Mouse (Mus musculus) MEL (cell line): ENCODE results near the gene Hprt. TPM values are rescaled to one million over a fixed set of nuclear protein-coding genes. Genes with fewer than 3 reads are reported as not detected.

Experiments
- DNase-seq: peaks from one replicate; pipeline ENCODE4 v3.0.0; 2011; ENCODE audit warnings: low read depth, low spot score
- H3K27ac ChIP-seq: 2 replicates; pipeline ENCODE4 v1.5.1; 2012; ENCODE audit warnings: low read depth, mild to moderate bottlenecking, control low read depth, low read length, moderate library complexity; ENCODE audit not compliant: control insufficient read depth
- H3K27me3 ChIP-seq, 2 experiments: fragments of 150-350 bp in 1 of 2; sonication (generic) in 1 of 2; 2 replicates each; pipeline ENCODE4 v1.6.1; 2012; ENCODE audit warnings: low read length in 2 of 2, mild to moderate bottlenecking in 2 of 2, improper control_type of control experiment in 1 of 2, moderate library complexity in 1 of 2; ENCODE audit not compliant: insufficient read depth in 2 of 2, control insufficient read depth in 1 of 2
- H3K36me3 ChIP-seq, 2 experiments: 2 replicates each; pipeline ENCODE4 v1.6.1; 2012 to 2014; ENCODE audit warnings: low read length in 2 of 2, improper control_type of control experiment in 1 of 2, inconsistent platforms in 1 of 2, mild to moderate bottlenecking in 1 of 2; ENCODE audit not compliant: insufficient read depth in 2 of 2, control insufficient read depth in 1 of 2
- H3K4me1 ChIP-seq, 2 experiments: fragments of 150-350 bp in 1 of 2; sonication (generic) in 1 of 2; 2 replicates each; pipeline ENCODE4 v1.6.1; 2012; ENCODE audit warnings: low read length in 2 of 2, improper control_type of control experiment in 1 of 2, mild to moderate bottlenecking in 1 of 2; ENCODE audit not compliant: insufficient read depth in 2 of 2, control insufficient read depth in 1 of 2
- H3K4me3 ChIP-seq, 2 experiments: fragments of 150-350 bp in 1 of 2; sonication (generic) in 1 of 2; 2 replicates each; pipeline ENCODE4 v1.5.1; 2012; ENCODE audit warnings: low read depth in 2 of 2, low read length in 2 of 2, mild to moderate bottlenecking in 2 of 2, moderate library complexity in 2 of 2, control low read depth in 1 of 2, improper control_type of control experiment in 1 of 2; ENCODE audit not compliant: control insufficient read depth in 1 of 2, insufficient read depth in 1 of 2
- H3K79me2 ChIP-seq: 2 replicates; pipeline ENCODE4 v1.6.1; 2012; ENCODE audit warnings: mild to moderate bottlenecking, low read length, moderate library complexity; ENCODE audit not compliant: control insufficient read depth, poor library complexity, insufficient read depth
- H3K9ac ChIP-seq: 2 replicates; pipeline ENCODE4 v1.6.1; 2012; ENCODE audit warnings: low read depth, mild to moderate bottlenecking, control low read depth, low read length, moderate library complexity; ENCODE audit not compliant: control insufficient read depth, poor library complexity, severe bottlenecking
- H3K9me3 ChIP-seq: fragments of 150-350 bp; sonication (generic); replicated peaks from 2 replicates; pipeline ENCODE4 v1.6.1; 2012; ENCODE audit warnings: mild to moderate bottlenecking, low read length, improper control_type of control experiment, moderate library complexity; ENCODE audit not compliant: insufficient read depth
- CHD1 ChIP-seq: IDR thresholded peaks from 2 replicates; pipeline ENCODE4 v1.6.1; 2012; ENCODE audit warnings: low read depth, mild to moderate bottlenecking, inconsistent platforms, low read length, improper control_type of control experiment
- CHD2 ChIP-seq: IDR thresholded peaks from 2 replicates; pipeline ENCODE4 v1.6.1; 2011; ENCODE audit warnings: low read length, improper control_type of control experiment
- E2F4 ChIP-seq: IDR thresholded peaks from 2 replicates; pipeline ENCODE4 v1.6.1; 2011; ENCODE audit warnings: low read depth, low read length, improper control_type of control experiment, borderline replicate concordance
- EP300 ChIP-seq, 2 experiments: IDR thresholded peaks; 2 replicates each; pipeline ENCODE4 v1.6.1; 2011; ENCODE audit warnings: improper control_type of control experiment in 2 of 2, low read length in 2 of 2, low read depth in 1 of 2, mild to moderate bottlenecking in 1 of 2
- MAX ChIP-seq: IDR thresholded peaks from 2 replicates; pipeline ENCODE4 v1.6.1; 2011; ENCODE audit warnings: low read length, improper control_type of control experiment
- MXI1 ChIP-seq: IDR thresholded peaks from 2 replicates; pipeline ENCODE4 v1.6.1; 2011; ENCODE audit warnings: mild to moderate bottlenecking, low read depth, low read length, improper control_type of control experiment
- MYC ChIP-seq: IDR thresholded peaks from 2 replicates; pipeline ENCODE4 v1.6.1; 2011; ENCODE audit warnings: low read depth, mild to moderate bottlenecking, low read length, improper control_type of control experiment, moderate library complexity
- NELFE ChIP-seq: IDR thresholded peaks from 2 replicates; pipeline ENCODE4 v1.6.1; 2011; ENCODE audit warnings: low read depth, low read length, improper control_type of control experiment
- NRF1 ChIP-seq: IDR thresholded peaks from 2 replicates; pipeline ENCODE4 v1.6.1; 2014; ENCODE audit warnings: low read depth, mild to moderate bottlenecking, inconsistent platforms, low read length, improper control_type of control experiment, moderate library complexity; ENCODE audit not compliant: poor library complexity, insufficient read depth, severe bottlenecking
- POLR2A ChIP-seq, 2 experiments: IDR thresholded peaks; 2 replicates each; pipeline ENCODE4 v1.6.1; 2011 to 2012; ENCODE audit warnings: low read length in 2 of 2, mild to moderate bottlenecking in 2 of 2, control low read depth in 1 of 2, improper control_type of control experiment in 1 of 2, low read depth in 1 of 2, moderate library complexity in 1 of 2; ENCODE audit not compliant: control insufficient read depth in 1 of 2, insufficient read depth in 1 of 2, poor library complexity in 1 of 2
- SIN3A ChIP-seq: IDR thresholded peaks from 2 replicates; pipeline ENCODE4 v1.6.1; 2012; ENCODE audit warnings: low read length, improper control_type of control experiment, inconsistent platforms
- TCF12 ChIP-seq: IDR thresholded peaks from 2 replicates; pipeline ENCODE4 v1.6.1; 2014; ENCODE audit warnings: low read depth, mild to moderate bottlenecking, inconsistent platforms, low read length, improper control_type of control experiment, moderate library complexity
- USF1 ChIP-seq: IDR thresholded peaks from 2 replicates; pipeline ENCODE4 v1.6.1; 2014; ENCODE audit warnings: low read depth, mild to moderate bottlenecking, inconsistent platforms, low read length, improper control_type of control experiment, moderate library complexity
- ZMIZ1 ChIP-seq: IDR thresholded peaks from 2 replicates; pipeline ENCODE4 v1.6.1; 2012; ENCODE audit warnings: low read depth, mild to moderate bottlenecking, inconsistent platforms, low read length, improper control_type of control experiment, moderate library complexity
- polyA plus RNA-seq, 2 experiments: library from polyadenylated mRNA; stranded (reverse) in 1 of 2; unstranded in 1 of 2; fragments of >175 nt in 1 of 2; fragments of >200 nt in 1 of 2; gene quantifications; 2 replicates each; pipeline versions ENCODE4 v1.2.1 to v1.2.4; 2012; ENCODE audit warnings: low replicate concordance in 2 of 2, low read depth in 1 of 2; ENCODE audit not compliant: insufficient read length in 2 of 2, insufficient read depth in 1 of 2, missing spikeins in 1 of 2
- total RNA-seq: library from RNA; depleted of rRNA; stranded (reverse); fragments of 300-350 nt; gene quantifications from 2 replicates; pipeline ENCODE4 v1.2.3, GENCODE M21; 2012

Hprt gene
- total and polyA plus RNA-seq, 3 experiments, result 113 to 117 TPM; not detected in 1

- peaks cover 5% of the 10 kb centered on the region; the same call in 1 of the 2 replicates for H3K79me2 ChIP-seq
- H3K27me3 ChIP-seq, result no peaks in the 10 kb centered on the region
- no peaks in the 10 kb centered on the region for H3K9me3 ChIP-seq
- DNase-seq, result peak; percentile 68
- peak overlapping the region; percentile 75 for H3K27ac ChIP-seq
- peak overlapping the region; percentile 88 for H3K9ac ChIP-seq
- H3K4me1 ChIP-seq, result peaks cover under 1 to 2% of the 10 kb centered on the region in 2 experiments; a peak in 2 of 4 replicates
- TF ChIP-seq MXI1 (peak; percentile 37), CHD2 (no peak), ZMIZ1 (no peak), SIN3A (no peak), USF1 (0 out of 2 replicates have a peak, but pooled peaks have one; percentile 2), CHD1 (0 out of 2 replicates have a peak, but pooled peaks have one; percentile 66), TCF12 (peak; percentile 5; the same call in 1 of the 2 replicates)
- TF ChIP-seq, all 39 proteins: peak for 4
- H3K36me3 ChIP-seq, result peaks cover 0 to 3% of the 10 kb centered on the region in 2 experiments; a peak in 3 of 4 replicates
- H3K4me3 ChIP-seq, result peak overlapping the region; percentile 85 to 96
Measured at GRCm38 (mm10) chrX:53056627-53057026, 68.7 kb downstream of the Hprt start.

- peak; percentile 80 for DNase-seq
- peak overlapping the region; percentile 88 for H3K9ac ChIP-seq
- peaks cover 2 to 6% of the 10 kb centered on the region in 2 experiments; a peak in 3 of 4 replicates for H3K4me1 ChIP-seq
- peaks cover 0 to 8% of the 10 kb centered on the region in 2 experiments; a peak in 3 of 4 replicates for H3K36me3 ChIP-seq
- no peaks in the 10 kb centered on the region for H3K27me3 ChIP-seq
- TF ChIP-seq TCF12, result peak; percentile 33; the same call in 1 of the 2 replicates
- TF ChIP-seq NRF1, result peak; percentile 22; the same call in 1 of the 2 replicates
- no peak; a peak in 1 of 4 replicates for TF ChIP-seq EP300 (IDR thresholded peaks at IDR 0.05; ENCODE audit: low read depth in 1 of 2, low read length in 2 of 2)
- peak; percentile 53; the same call in 1 of the 2 replicates for TF ChIP-seq NELFE
- TF ChIP-seq POLR2A (IDR thresholded peaks at IDR 0.05; ENCODE audit: control insufficient read depth in 1 of 2, insufficient read depth in 1 of 2, low read depth in 1 of 2, low read length in 2 of 2, poor library complexity in 1 of 2), result peak; percentile 45 to 54; a peak in 1 of 4 replicates
- no peak for TF ChIP-seq MAX
- H3K4me3 ChIP-seq, result peak overlapping the region; percentile 85 to 96
- peaks cover 5% of the 10 kb centered on the region; the same call in 1 of the 2 replicates for H3K79me2 ChIP-seq
- H3K9me3 ChIP-seq, result no peaks in the 10 kb centered on the region
- peak overlapping the region; percentile 75 for H3K27ac ChIP-seq
Measured at GRCm38 (mm10) chrX:53057054-53057759, 69.3 kb downstream of the Hprt start.

GRCm38 (mm10) chrX:53057760-53058090 is 69.8 kb downstream of the Hprt start:
- H3K4me3 ChIP-seq, result peak overlapping the region; percentile 85 to 96
- H3K9ac ChIP-seq, result peak overlapping the region; percentile 81
- TF ChIP-seq MYC (no peak), EP300 (IDR thresholded peaks at IDR 0.05; ENCODE audit: low read depth in 1 of 2, low read length in 2 of 2) (no peak), E2F4 (no peak)
- H3K27ac ChIP-seq, result no peak overlapping the region
- no peak for DNase-seq
- no peaks in the 10 kb centered on the region for H3K27me3 ChIP-seq
- peaks cover 0 to 9% of the 10 kb centered on the region in 2 experiments; a peak in 3 of 4 replicates for H3K36me3 ChIP-seq
- H3K4me1 ChIP-seq, result peaks cover 2 to 6% of the 10 kb centered on the region in 2 experiments; a peak in 3 of 4 replicates
- H3K9me3 ChIP-seq, result no peaks in the 10 kb centered on the region
- H3K79me2 ChIP-seq, result peaks cover 5% of the 10 kb centered on the region; the same call in 1 of the 2 replicates
